Mouse (Mus musculus) kidney, adult 2 months (tissue): Measurements from ENCODE around the gene Lbhd1. TPM values are rescaled to one million over a fixed set of nuclear protein-coding genes. Genes with fewer than 3 reads are reported as not detected.

Experiments
- DNase-seq: peaks from one replicate; pipeline ENCODE4 v3.0.0; 2021
- H3K27ac ChIP-seq: fragments of 200-500 bp; 2 replicates; pipeline ENCODE4 v1.5.1; 2012; ENCODE audit warnings: low read depth, low read length, control low read depth, inconsistent platforms; ENCODE audit not compliant: insufficient read depth
- H3K27me3 ChIP-seq: fragments of 200-500 bp; replicated peaks from 2 replicates; pipeline ENCODE4 v1.6.1; 2012; ENCODE audit warnings: mild to moderate bottlenecking, moderate library complexity, low read length, inconsistent platforms; ENCODE audit not compliant: control insufficient read depth, insufficient read depth
- H3K36me3 ChIP-seq: fragments of 200-500 bp; 2 replicates; pipeline ENCODE4 v1.6.1; 2012; ENCODE audit warnings: mild to moderate bottlenecking, moderate library complexity, low read length, inconsistent platforms; ENCODE audit not compliant: control insufficient read depth, insufficient read depth
- H3K4me1 ChIP-seq: fragments of 200-500 bp; 2 replicates; pipeline ENCODE4 v1.6.1; 2011; ENCODE audit warnings: low read length; ENCODE audit not compliant: control insufficient read depth, insufficient read depth
- H3K4me3 ChIP-seq: fragments of 200-500 bp; 2 replicates; pipeline ENCODE4 v1.5.1; 2011; ENCODE audit warnings: mild to moderate bottlenecking, low read depth, low read length, control low read depth; ENCODE audit not compliant: insufficient read depth
- CTCF ChIP-seq: fragments of 200-500 bp; conservative IDR thresholded peaks from 2 replicates; pipeline ENCODE4 v1.5.1; 2011; ENCODE audit warnings: low read depth, mild to moderate bottlenecking, control low read depth, low read length, moderate library complexity, mixed read lengths; ENCODE audit not compliant: insufficient read depth, insufficient read length
- POLR2A ChIP-seq: fragments of 200-500 bp; IDR thresholded peaks from one replicate; pipeline ENCODE4 v1.6.1; 2011; ENCODE audit warnings: low read depth, low read length, control low read depth
- WGBS: fragments of 180-500 bp; shearing (Covaris S2); methylation state at CpG from one replicate; pipeline ENCODE4 v1.1.7; 2018; 5-methylcytosine and 5-hydroxymethylcytosine counted together
- polyA plus RNA-seq: library from polyadenylated mRNA; depleted of rRNA; stranded (reverse); fragments of >200 nt; gene quantifications from 2 replicates; pipeline ENCODE4 v1.2.3, GENCODE M21; 2012; rRNA removed

Gene Lbhd1
- polyA plus RNA-seq, 1 experiment = 2.2 TPM

DNA sequence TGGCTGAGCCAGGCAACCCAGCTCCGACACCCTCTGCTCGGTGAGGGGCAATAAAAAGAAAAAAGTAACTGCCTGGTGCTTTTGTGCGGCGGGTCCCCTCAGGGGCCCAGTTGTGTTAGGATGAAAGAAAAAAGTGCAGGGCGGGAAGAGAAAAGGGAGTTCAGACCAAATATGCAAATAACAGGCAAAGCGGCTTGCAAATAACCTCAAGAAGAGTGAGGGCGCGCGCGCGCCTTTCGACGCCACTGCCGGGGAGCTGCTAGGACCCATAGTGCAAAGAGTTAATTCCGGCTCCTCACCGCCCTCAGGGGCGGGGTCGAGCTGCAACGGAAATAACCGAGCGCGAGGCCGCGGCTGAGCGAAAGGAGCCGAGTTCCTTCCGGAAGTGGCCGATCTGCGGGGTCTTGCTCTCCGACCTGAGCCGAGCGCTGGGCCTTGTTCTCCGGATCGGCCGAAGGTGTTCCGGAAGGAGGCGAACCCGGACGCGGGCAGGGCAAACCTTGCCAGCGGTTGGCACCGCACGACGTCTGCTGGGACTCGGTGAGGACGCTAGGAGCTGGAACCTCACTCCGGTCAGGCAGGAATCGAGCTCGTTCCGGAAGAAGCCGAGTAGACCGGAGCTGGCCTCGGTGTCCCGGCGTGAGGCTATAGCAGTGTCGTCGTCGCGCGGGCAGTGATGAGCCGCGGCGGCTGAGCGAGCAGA, 58.1 kb downstream of the Lbhd1 start, which contains the start of gene Mta2:
Gene Mta2, plus strand, starts transcription at position 361 of the 703 bp plus-strand sequence.
- Histone ChIP-seq H3K4me3 (peak within 1 kb of the TSS; percentile 88), H3K36me3 (peaks cover 7% of the 10 kb centered on the region), H3K27me3 (no peaks in the 10 kb centered on the region), H3K4me1 (peaks cover 7% of the 10 kb centered on the region; the same call in 1 of the 2 replicates), H3K27ac (peak within 1 kb of the TSS; percentile 94)
- peak; percentile 98 for DNase-seq
- TF ChIP-seq POLR2A = peak; percentile 69
- no peak for TF ChIP-seq CTCF
- under 1% methylated on average over 64 of the region's 64 CpGs for WGBS

Other genes with a start within 250 kb of the Lbhd1 start
- gene Chrm1, start 219.9 kb upstream of the Lbhd1 start, polyA plus RNA-seq = 0.53 and 0.62 TPM in 2 replicates
- 560 and 573 TPM in 2 replicates for gene Slc3a2, start 160.4 kb upstream of the Lbhd1 start, polyA plus RNA-seq
- 28.2 and 29.3 TPM in 2 replicates for gene Wdr74, start 147.9 kb upstream of the Lbhd1 start, polyA plus RNA-seq
- gene 1700092M07Rik, start 143.0 kb upstream of the Lbhd1 start, polyA plus RNA-seq = 0.39 TPM in 1 of 2 replicates, not detected in the other
- 51.4 and 59.4 TPM in 2 replicates for gene Stx5a, start 142.3 kb upstream of the Lbhd1 start, polyA plus RNA-seq
- 84.0 and 89.7 TPM in 2 replicates for gene Nxf1, start 126.7 kb upstream of the Lbhd1 start, polyA plus RNA-seq
- 238 and 291 TPM in 2 replicates for gene Tmem223, start 112.7 kb upstream of the Lbhd1 start, polyA plus RNA-seq
- gene Tmem179b, start 109.3 kb upstream of the Lbhd1 start, polyA plus RNA-seq = 105 and 110 TPM in 2 replicates
- 10.4 and 12.1 TPM in 2 replicates for gene Taf6l, start 97.3 kb upstream of the Lbhd1 start, polyA plus RNA-seq
- gene Polr2g, start 85.2 kb upstream of the Lbhd1 start, polyA plus RNA-seq = 60.7 and 72.9 TPM in 2 replicates
- gene Zbtb3, start 81.2 kb upstream of the Lbhd1 start, polyA plus RNA-seq = 1.4 and 1.6 TPM in 2 replicates
- 15.4 and 18.7 TPM in 2 replicates for gene Ttc9c, start 64.4 kb upstream of the Lbhd1 start, polyA plus RNA-seq
- 19.3 and 25.5 TPM in 2 replicates for gene Hnrnpul2, start 63.7 kb upstream of the Lbhd1 start, polyA plus RNA-seq
- gene AC129217.1, start 54.0 kb upstream of the Lbhd1 start, polyA plus RNA-seq = 3.5 TPM in 1 of 2 replicates, not detected in the other
- gene Bscl2, start 46.3 kb upstream of the Lbhd1 start, polyA plus RNA-seq = 204 and 214 TPM in 2 replicates
- 0.29 and 0.83 TPM in 2 replicates for gene Gng3, start 44.5 kb upstream of the Lbhd1 start, polyA plus RNA-seq
- gene Lrrn4cl, start 33.0 kb upstream of the Lbhd1 start, polyA plus RNA-seq = 0.87 and 1.5 TPM in 2 replicates
- gene Ubxn1, start 12.2 kb upstream of the Lbhd1 start, polyA plus RNA-seq = 121 and 133 TPM in 2 replicates
- gene Uqcc3, start 2.8 kb upstream of the Lbhd1 start, polyA plus RNA-seq = 49.4 and 74.7 TPM in 2 replicates
- gene Gm49403, start 198 bp downstream of the Lbhd1 start, polyA plus RNA-seq = not detected in 2 replicates
- gene 1810009A15Rik, start 5.1 kb downstream of the Lbhd1 start, polyA plus RNA-seq = 21.7 and 23.9 TPM in 2 replicates
- gene Gm49416, start 5.2 kb downstream of the Lbhd1 start, polyA plus RNA-seq = not detected in 2 replicates
- gene Ints5, start 9.3 kb downstream of the Lbhd1 start, polyA plus RNA-seq = 16.7 and 18.9 TPM in 2 replicates
- 130 and 136 TPM in 2 replicates for gene Ganab, start 14.3 kb downstream of the Lbhd1 start, polyA plus RNA-seq
- 105 and 125 TPM in 2 replicates for gene B3gat3, start 36.6 kb downstream of the Lbhd1 start, polyA plus RNA-seq
- gene Rom1, start 45.6 kb downstream of the Lbhd1 start, polyA plus RNA-seq = 12.0 and 13.9 TPM in 2 replicates
- gene Eml3, start 45.8 kb downstream of the Lbhd1 start, polyA plus RNA-seq = 35.1 and 35.7 TPM in 2 replicates
- 16.9 and 19.8 TPM in 2 replicates for gene Mta2, start 58.1 kb downstream of the Lbhd1 start, polyA plus RNA-seq
- gene Tut1, start 70.1 kb downstream of the Lbhd1 start, polyA plus RNA-seq = 14.1 and 14.3 TPM in 2 replicates
- 203 and 236 TPM in 2 replicates for gene Eef1g, start 83.3 kb downstream of the Lbhd1 start, polyA plus RNA-seq
- 11.9 TPM in 2 replicates for gene Ahnak, start 105.6 kb downstream of the Lbhd1 start, polyA plus RNA-seq
- gene Scgb1a1, start 204.2 kb downstream of the Lbhd1 start, polyA plus RNA-seq = 0.22 TPM in 1 of 2 replicates, not detected in the other